Mouse (Mus musculus) lung, embryonic 16.5 days (tissue): ENCODE results near the gene Elavl3. TPM values are rescaled to one million over a fixed set of nuclear protein-coding genes. Genes with fewer than 3 reads are reported as not detected.

Source experiments
- ATAC-seq: fragments of 200-750 bp; cut with Nextera tagmentation; 2 replicates; pipeline ENCODE4 v1.8.0; 2017; ENCODE audit warnings: low read depth, mild to moderate bottlenecking, moderate library complexity
- H3K27ac ChIP-seq: fragments of 300-500 bp; sonication (generic); 2 replicates; pipeline ENCODE4 v1.5.1; 2014; ENCODE audit warnings: mild to moderate bottlenecking, control low read depth, low read length
- H3K27me3 ChIP-seq: fragments of 300-500 bp; sonication (generic); 2 replicates; pipeline ENCODE4 v1.6.1; 2014; ENCODE audit warnings: low read depth, low read length, mixed read lengths; ENCODE audit not compliant: control insufficient read depth, insufficient read depth
- H3K36me3 ChIP-seq: fragments of 300-500 bp; sonication (generic); 2 replicates; pipeline ENCODE4 v1.6.1; 2014; ENCODE audit warnings: low read length; ENCODE audit not compliant: control insufficient read depth, insufficient read depth
- H3K4me1 ChIP-seq: fragments of 300-500 bp; sonication (generic); replicated peaks from 2 replicates; pipeline ENCODE4 v1.6.1; 2014; ENCODE audit warnings: low read length, mixed read lengths; ENCODE audit not compliant: control insufficient read depth, insufficient read depth
- H3K4me2 ChIP-seq: fragments of 300-500 bp; sonication (generic); 2 replicates; pipeline ENCODE4 v1.6.1; 2014; ENCODE audit warnings: low read depth, low read length, control low read depth
- H3K4me3 ChIP-seq: fragments of 300-500 bp; sonication (generic); 2 replicates; pipeline ENCODE4 v1.5.1; 2014; ENCODE audit warnings: mild to moderate bottlenecking, low read length, control low read depth
- H3K9ac ChIP-seq: fragments of 300-500 bp; sonication (generic); 2 replicates; pipeline ENCODE4 v1.6.1; 2014; ENCODE audit warnings: low read length, control low read depth
- H3K9me3 ChIP-seq: fragments of 300-500 bp; sonication (generic); 2 replicates; pipeline ENCODE4 v1.6.1; 2016; ENCODE audit warnings: low read length; ENCODE audit not compliant: control insufficient read depth
- WGBS: fragments of 180-500 bp; shearing (Covaris S2); extraction: QIAGEN DNeasy Blood & Tissue Kit; methylation state at CpG from one replicate; pipeline ENCODE4 v1.1.7; 2014; 5-methylcytosine and 5-hydroxymethylcytosine counted together
- polyA plus RNA-seq: library from polyadenylated mRNA; unstranded; fragments of >200 nt; fragmentation: Nextera tagmentation; extraction: Ambion mirVana; gene quantifications from 2 replicates; pipeline ENCODE4 v1.2.1, GENCODE M21; 2015

Elavl3 gene
- polyA plus RNA-seq, 1 experiment from 2014 or later = 0.18 TPM

DNA sequence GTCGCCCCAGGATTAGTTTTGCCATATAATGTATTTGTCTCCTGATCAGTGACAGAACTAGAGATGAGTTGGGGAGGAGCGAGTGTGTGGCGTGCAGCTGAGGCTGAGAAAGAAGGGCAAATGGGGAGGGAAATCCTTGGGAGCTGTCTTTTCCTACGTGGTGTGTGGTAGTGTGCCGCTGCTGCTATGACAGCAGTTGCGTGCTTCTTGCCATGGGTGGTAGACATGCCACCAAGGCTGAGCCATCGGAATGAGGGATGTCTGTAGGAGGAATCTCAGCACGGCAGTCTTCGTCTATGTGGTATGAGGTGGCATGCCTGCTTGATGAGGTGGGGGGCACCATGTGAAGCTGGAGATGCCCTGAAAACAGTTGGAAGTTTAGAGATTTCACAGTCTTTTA is 21.4 kb downstream of the Elavl3 start:
- Histone ChIP-seq H3K36me3 (no peaks in the 10 kb centered on the region), H3K4me2 (no peak overlapping the region), H3K4me3 (no peak overlapping the region), H3K4me1 (no peaks in the 10 kb centered on the region), H3K9me3 (0 out of 2 replicates have a peak, but pooled peaks cover 4% of the 10 kb centered on the region), H3K27me3 (no peaks in the 10 kb centered on the region), H3K27ac (no peak overlapping the region), H3K9ac (no peak overlapping the region)
- WGBS = 86% methylated on average over 9 of the region's 9 CpGs
- no peak for ATAC-seq

DNA sequence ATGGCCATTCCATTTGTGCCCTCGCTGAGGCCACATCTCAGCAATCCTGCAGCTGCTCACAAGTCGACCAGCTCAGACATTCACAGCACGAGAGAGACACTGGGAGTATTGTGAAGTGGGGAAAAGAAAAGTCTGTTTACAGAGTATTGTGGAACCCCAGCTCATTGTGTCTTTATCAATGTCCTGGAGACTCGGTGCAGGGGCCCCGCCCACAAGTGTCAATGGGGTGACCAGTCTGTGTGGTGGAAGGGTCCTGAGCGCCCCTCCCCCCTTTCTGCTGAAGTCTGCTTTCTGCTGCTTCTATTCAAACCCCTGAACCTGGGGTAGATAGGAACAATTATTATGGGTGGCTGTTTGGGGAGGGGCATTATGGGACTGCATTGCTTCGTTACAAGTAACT is 23.4 kb downstream of the Elavl3 start:
- Histone ChIP-seq H3K4me2 (no peak overlapping the region), H3K27ac (no peak overlapping the region), H3K4me1 (no peaks in the 10 kb centered on the region), H3K9ac (no peak overlapping the region), H3K36me3 (no peaks in the 10 kb centered on the region), H3K9me3 (no peaks in the 10 kb centered on the region), H3K4me3 (no peak overlapping the region), H3K27me3 (no peaks in the 10 kb centered on the region)
- no peak for ATAC-seq
- WGBS = 35% methylated on average over 7 of the region's 7 CpGs

DNA sequence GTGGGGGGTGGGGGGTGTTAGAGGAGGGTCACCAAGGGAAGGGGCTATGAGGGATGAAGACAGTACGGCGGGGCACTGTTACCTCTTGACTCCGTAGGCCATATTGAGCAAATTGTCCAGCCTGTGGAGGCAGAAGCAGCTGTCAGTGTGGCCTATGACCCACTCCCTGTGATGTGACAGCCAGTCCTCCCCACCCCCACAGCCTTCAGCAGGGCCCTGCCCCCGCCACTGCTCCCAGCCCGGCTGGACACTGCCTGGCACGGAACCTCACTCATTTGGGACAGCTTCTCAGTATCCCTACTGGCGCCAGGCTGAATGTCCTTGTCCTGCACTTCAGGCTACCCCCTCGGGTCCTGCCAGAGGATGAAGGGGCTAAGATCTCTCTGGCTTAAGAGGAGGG is 27.2 kb downstream of the Elavl3 start:
- Histone ChIP-seq H3K4me2 (no peak overlapping the region), H3K4me1 (no peaks in the 10 kb centered on the region), H3K4me3 (no peak overlapping the region), H3K36me3 (no peaks in the 10 kb centered on the region), H3K9me3 (no peaks in the 10 kb centered on the region), H3K9ac (no peak overlapping the region), H3K27ac (no peak overlapping the region), H3K27me3 (no peaks in the 10 kb centered on the region)
- ATAC-seq = peak; percentile 38
- 38% methylated on average over 8 of the region's 8 CpGs for WGBS

DNA sequence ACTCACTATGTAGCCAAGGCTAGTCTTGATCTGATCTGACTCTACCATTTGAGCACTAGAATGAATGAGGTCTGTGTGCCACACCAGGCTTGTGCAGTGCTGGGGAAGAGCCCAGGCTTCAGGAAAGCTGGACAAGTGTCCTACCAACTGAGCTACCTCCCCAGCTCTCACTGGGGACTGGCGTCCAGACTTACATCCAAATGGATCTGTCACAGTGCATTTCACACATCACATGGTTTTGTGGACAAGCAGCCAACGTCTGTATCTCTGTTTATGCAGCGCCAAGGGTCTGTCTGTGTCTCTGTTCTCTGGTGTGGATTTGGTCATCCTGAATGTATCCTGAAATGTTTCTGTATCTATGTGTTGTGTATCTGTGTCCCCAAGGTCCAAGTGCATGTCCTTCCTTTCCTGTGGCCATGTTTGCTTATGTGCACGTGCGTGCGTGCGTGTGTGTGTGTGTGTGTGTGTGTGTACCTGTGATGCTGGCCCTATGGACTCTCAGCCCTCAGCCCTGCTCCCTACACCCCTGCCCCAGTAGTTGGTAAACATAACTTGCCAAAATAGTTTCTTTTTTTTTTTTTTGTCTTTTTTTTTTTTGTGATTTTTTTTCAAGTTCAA is 34.5 kb downstream of the Elavl3 start:
- 58% methylated on average over 7 of the region's 7 CpGs for WGBS
- no peak for ATAC-seq
- H3K9ac ChIP-seq = no peak overlapping the region

DNA sequence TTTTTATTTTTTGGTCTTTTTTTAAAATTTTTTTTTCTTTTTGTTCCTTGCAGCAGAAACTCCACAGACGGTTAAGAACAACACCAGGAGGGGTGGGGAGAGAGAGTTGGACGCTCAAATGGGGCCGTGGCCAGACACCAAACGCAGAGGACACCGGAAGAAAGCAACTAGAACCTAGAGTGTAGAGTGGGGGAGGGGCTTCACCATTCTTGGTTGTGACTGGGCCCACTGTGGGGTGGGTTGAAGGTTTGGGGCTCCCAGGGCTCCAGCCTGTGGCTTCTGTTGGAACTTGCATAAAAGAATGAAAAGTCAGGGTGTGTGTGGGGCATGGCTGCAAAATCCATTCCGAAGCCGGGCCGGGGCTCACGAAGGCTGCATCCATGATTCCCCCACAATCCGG is 35.6 kb downstream of the Elavl3 start:
- Histone ChIP-seq H3K4me2 (no peak overlapping the region), H3K9me3 (no peaks in the 10 kb centered on the region), H3K9ac (no peak overlapping the region), H3K27me3 (no peaks in the 10 kb centered on the region), H3K4me3 (no peak overlapping the region), H3K36me3 (peaks cover 29% of the 10 kb centered on the region), H3K27ac (no peak overlapping the region), H3K4me1 (no peaks in the 10 kb centered on the region)
- ATAC-seq = no peak
- 66% methylated on average over 10 of the region's 10 CpGs for WGBS

More for the DNA sequence above, 34.5 kb downstream of the Elavl3 start:
- H3K36me3 ChIP-seq = peaks cover 19% of the 10 kb centered on the region
- no peak overlapping the region for H3K4me3 ChIP-seq
- H3K4me2 ChIP-seq = no peak overlapping the region
- H3K27ac ChIP-seq = no peak overlapping the region
- no peaks in the 10 kb centered on the region for H3K4me1 ChIP-seq
- H3K27me3 ChIP-seq = no peaks in the 10 kb centered on the region
- H3K9me3 ChIP-seq = no peaks in the 10 kb centered on the region

DNA sequence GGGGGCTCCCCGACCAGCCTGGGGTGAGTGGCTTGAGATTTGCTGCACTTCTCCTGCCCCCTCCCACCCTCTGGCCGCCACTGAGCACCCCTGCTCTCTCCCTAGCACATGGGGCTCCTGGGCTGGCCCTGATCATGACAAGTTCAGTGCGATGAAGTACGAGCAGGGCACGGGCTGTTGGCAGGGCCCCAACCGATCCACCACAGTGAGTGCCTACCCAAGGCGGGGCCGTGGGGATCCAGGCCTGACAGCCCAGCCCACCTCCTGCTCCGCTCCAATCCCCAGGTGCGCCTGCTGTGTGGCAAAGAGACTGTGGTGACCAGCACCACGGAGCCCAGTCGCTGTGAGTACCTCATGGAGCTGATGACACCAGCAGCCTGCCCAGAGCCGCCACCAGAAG is 39.1 kb downstream of the Elavl3 start:
- peaks cover 56% of the 10 kb centered on the region for H3K36me3 ChIP-seq

DNA sequence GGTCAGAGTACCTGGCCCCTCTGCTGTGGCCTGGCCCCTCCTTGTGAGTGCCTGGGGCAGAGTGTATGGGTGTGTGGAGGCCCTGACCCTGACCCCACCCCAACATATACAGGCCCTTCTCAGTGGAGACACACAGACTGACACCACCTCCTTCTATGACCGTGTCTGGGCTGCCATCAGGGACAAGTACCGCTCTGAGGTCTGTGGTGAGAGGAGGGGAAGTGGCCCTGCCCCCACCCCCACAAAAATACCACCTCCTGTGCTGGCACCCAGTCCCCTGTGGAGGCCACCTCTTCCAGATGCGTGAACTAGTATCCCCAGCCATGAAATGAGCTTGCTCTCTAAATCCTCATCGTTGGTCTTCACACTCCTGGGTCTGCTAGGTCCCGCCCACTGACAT is 40.8 kb downstream of the Elavl3 start:
- Histone ChIP-seq H3K4me3 (no peak overlapping the region), H3K4me2 (no peak overlapping the region), H3K36me3 (peaks cover 70% of the 10 kb centered on the region), H3K9me3 (no peaks in the 10 kb centered on the region), H3K9ac (no peak overlapping the region), H3K4me1 (no peaks in the 10 kb centered on the region), H3K27me3 (no peaks in the 10 kb centered on the region), H3K27ac (no peak overlapping the region)
- ATAC-seq = 0 out of 2 replicates have a peak, but pooled peaks have one; percentile 19
- 81% methylated on average over 5 of the region's 5 CpGs for WGBS

More for the DNA sequence above, 39.1 kb downstream of the Elavl3 start:
- H3K27ac ChIP-seq = no peak overlapping the region
- no peaks in the 10 kb centered on the region for H3K9me3 ChIP-seq
- no peak for ATAC-seq
- H3K4me2 ChIP-seq = no peak overlapping the region
- H3K27me3 ChIP-seq = no peaks in the 10 kb centered on the region
- no peak overlapping the region for H3K4me3 ChIP-seq
- 91% methylated on average over 13 of the region's 13 CpGs for WGBS
- H3K4me1 ChIP-seq = no peaks in the 10 kb centered on the region
- no peak overlapping the region for H3K9ac ChIP-seq

DNA sequence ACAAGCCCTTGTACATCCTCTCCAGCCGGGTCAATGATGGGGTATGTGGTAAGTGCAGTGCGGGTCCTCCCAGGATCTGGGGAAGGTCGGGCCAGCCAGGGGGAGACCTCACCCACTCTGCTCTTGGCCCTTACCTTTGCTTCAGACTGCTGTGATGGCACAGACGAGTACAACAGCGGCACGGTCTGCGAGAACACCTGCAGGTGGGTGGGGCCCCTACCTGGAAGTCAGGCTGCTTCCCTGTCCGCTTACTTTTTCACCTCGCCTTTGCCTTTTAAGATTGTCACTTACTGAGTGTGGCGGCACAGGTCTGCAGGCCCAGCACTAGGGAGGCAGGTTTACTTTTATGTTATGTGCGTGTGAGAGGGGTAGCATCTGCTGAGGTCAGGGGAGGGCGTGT is 47.3 kb downstream of the Elavl3 start:
- WGBS = 90% methylated on average over 12 of the region's 12 CpGs
- Histone ChIP-seq H3K4me2 (no peak overlapping the region), H3K27ac (no peak overlapping the region), H3K27me3 (no peaks in the 10 kb centered on the region), H3K9ac (no peak overlapping the region), H3K4me1 (peaks cover 12% of the 10 kb centered on the region), H3K4me3 (no peak overlapping the region), H3K36me3 (peaks cover 38% of the 10 kb centered on the region), H3K9me3 (no peaks in the 10 kb centered on the region)
- ATAC-seq = no peak

DNA sequence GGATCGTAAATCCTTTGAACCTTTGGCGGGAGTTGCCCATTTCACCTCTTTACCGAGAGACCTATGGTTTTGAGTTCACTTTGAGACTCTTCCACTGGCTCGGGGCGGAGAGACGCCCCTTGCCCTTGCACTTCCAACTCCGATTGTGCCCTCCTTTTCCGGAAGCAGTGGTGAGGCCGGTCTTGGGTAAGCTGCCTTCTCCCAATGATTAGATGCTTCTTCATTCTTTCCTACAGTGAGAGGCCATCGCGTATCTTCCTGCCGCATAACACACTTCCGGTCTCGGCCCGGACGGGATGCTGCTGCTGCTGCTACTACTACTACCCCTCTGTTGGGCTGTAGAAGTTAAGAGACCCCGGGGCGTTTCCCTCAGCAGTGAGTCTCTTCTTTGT is 48.7 kb downstream of the Elavl3 start:
- peak; percentile 6; the same call in 1 of the 2 replicates for ATAC-seq
- WGBS = under 1% methylated on average over 18 of the region's 18 CpGs

More for the DNA sequence above, 48.7 kb downstream of the Elavl3 start:
- Histone ChIP-seq H3K27ac (peak overlapping the region; percentile 29; the same call in 1 of the 2 replicates), H3K9ac (peak overlapping the region; percentile 75), H3K4me1 (peaks cover 12% of the 10 kb centered on the region), H3K27me3 (no peaks in the 10 kb centered on the region; the same call in 1 of the 2 replicates), H3K4me3 (peak overlapping the region; percentile 71), H3K36me3 (peaks cover 27% of the 10 kb centered on the region), H3K4me2 (peak overlapping the region; percentile 71), H3K9me3 (no peaks in the 10 kb centered on the region)
